Mouse (Mus musculus) central nervous system, embryonic 18 days (tissue): ENCODE data around the gene Rhox12. TPM values are rescaled to one million over a fixed set of nuclear protein-coding genes. Genes with fewer than 3 reads are reported as not detected.

ENCODE experiments used
- polyA plus RNA-seq: library from polyadenylated mRNA; depleted of rRNA; stranded (reverse); fragments of >200 nt; gene quantifications from 2 replicates; pipeline ENCODE4 v1.2.3, GENCODE M21; 2012; rRNA removed

Rhox12 gene
- not detected in 2 replicates for polyA plus RNA-seq

DNA sequence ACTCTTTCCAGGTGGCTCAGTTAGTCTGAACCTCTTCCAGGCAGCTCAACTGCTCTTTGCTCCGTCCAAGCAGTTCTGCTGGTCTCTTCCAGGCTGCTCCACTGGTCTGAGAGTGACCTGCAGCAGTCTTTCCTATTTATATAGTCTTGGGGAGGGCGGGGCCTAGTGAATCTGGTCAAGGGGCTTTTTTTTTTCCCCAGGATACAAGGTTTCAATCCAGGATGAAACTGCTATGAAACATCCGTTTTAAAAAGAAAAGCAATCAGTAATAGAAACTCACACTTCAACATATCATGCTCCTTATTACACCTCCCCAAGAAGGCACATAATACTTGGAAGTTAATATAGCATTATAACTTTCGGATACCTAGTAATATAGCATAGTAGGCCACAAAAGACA lies at the start of gene Rhox12:
Rhox12 (minus strand) TSS at position 101 of the 400 bp plus-strand sequence.

DNA sequence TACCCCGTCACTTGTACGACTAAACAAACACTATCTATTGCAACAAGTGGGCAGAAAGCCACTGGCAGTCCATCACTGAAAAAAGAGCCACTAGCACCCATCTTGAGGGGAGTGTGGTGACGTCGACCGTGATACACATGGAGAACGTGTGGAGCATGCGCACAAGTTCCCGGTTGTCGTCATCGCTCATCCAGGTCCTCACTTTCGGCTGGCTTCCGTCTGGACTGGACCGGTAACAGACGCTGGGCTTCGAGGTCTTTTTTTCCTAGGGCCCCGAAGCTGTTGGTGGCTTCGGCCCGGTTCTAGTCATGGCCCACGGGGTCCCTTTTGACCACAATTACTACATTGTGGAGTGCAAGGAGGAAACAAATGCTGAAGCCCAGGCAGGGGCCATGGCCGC lies 10.3 kb upstream of the Rhox12 start, which contains the start of gene Rhox13:
Rhox13 (plus strand) TSS at position 238 of the 400 bp plus-strand sequence.

DNA sequence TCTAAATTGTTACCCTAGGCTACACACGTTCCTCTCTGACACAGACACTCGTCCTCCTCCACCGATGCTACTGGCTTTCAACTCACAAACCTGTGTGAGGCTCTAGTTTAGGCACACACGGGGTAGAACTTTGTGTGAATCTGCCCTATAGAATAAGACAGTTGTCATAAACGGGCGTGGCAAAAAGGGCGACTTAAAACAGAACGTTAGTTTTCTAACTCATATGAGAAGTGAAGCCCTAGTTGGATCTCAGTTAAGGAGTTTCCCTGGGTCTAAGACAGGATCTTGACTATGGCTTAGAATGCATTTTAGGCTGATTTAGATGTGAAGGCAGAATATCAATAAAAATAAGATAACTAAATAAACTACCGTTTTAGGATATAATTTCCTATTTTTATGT lies 25.7 kb downstream of the Rhox12 start, which contains the start of gene Rhox11:
Rhox11 (minus strand) TSS at position 101 of the 400 bp plus-strand sequence.

DNA sequence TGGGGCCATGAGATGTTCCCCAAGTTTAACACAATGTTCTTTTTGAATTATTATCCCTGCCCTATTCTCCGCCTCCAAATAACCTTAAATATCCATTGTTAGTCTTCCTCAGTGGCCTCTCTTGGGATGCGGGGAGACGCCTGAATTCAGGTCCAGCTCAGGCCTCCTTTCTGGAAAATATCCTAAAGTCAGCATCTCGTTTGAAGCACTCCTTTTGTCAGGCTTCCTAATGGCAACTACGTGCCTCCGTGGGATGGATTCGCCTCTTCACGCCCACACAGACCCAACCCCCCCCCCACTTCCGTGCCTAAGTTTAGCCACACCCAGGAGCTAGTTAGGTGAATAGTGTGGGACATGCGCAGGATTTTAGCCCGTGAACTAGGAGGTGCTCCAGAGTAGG lies 44.5 kb downstream of the Rhox12 start, which contains the start of gene Rhox10:
Rhox10 (plus strand) TSS at position 301 of the 400 bp plus-strand sequence.

Other genes with a start within 250 kb of the Rhox12 start
- gene Rhox8, start 232.0 kb downstream of the Rhox12 start, polyA plus RNA-seq, result not detected in 2 replicates
- gene Rhox7b, start 213.7 kb downstream of the Rhox12 start, polyA plus RNA-seq, result not detected in 2 replicates
- gene Rhox9, start 209.1 kb downstream of the Rhox12 start, polyA plus RNA-seq, result not detected in 2 replicates
- not detected in 2 replicates for gene Btg1-ps1, start 92.1 kb downstream of the Rhox12 start, polyA plus RNA-seq
- not detected in 2 replicates for gene Btg1-ps2, start 67.8 kb downstream of the Rhox12 start, polyA plus RNA-seq
- gene Rhox10, start 44.4 kb downstream of the Rhox12 start, polyA plus RNA-seq, result not detected in 2 replicates
- gene Rhox11, start 25.8 kb downstream of the Rhox12 start, polyA plus RNA-seq, result not detected in 2 replicates
- not detected in 2 replicates for gene Rhox13, start 10.3 kb upstream of the Rhox12 start, polyA plus RNA-seq
- 14.6 and 14.9 TPM in 2 replicates for gene Zbtb33, start 78.9 kb upstream of the Rhox12 start, polyA plus RNA-seq
- 9.8 and 13.4 TPM in 2 replicates for gene Tmem255a, start 141.5 kb upstream of the Rhox12 start, polyA plus RNA-seq
- 3.1 TPM in 1 of 2 replicates, not detected in the other for gene Atp1b4, start 205.3 kb upstream of the Rhox12 start, polyA plus RNA-seq